Mouse (Mus musculus): ENCODE results near the gene Ebp. TPM values are rescaled to one million over a fixed set of nuclear protein-coding genes. Genes with fewer than 3 reads are reported as not detected.

Gene Ebp
- total RNA-seq (2012; rRNA removed) (64.3 and 71.0 TPM in 2 replicates), total RNA-seq (2014; rRNA removed) (44.0 and 46.4 TPM in 2 replicates), polyA plus RNA-seq (2012; ENCODE audit: insufficient read length, low read depth) (66.6 and 70.9 TPM in 2 replicates)

- Histone ChIP-seq H3K79me2 (replicated peaks; ENCODE audit: control insufficient read depth, extremely low read depth, insufficient read depth, poor library complexity, severe bottlenecking) (no peaks in the 10 kb centered on the region; the same call in 1 of the 2 replicates), H3K27ac (ENCODE audit: insufficient read depth, low read depth) (no peak within 1 kb of the TSS), H3K4me1 (ENCODE audit: control insufficient read depth in 1 of 2, insufficient read depth in 2 of 2) (peaks cover 0 to 2% of the 10 kb centered on the region in 2 experiments; a peak in 2 of 4 replicates), H3K4me3 (replicated peaks in 1 of 3; ENCODE audit: low read depth in 2 of 3, low read length in 2 of 3, poor library complexity in 1 of 3) (peak within 1 kb of the TSS; percentile 65 to 78 (median 75)), H3K9ac (ENCODE audit: insufficient read depth, low read depth) (peak within 1 kb of the TSS; percentile 65), H3K9me3 (replicated peaks; ENCODE audit: low read length) (no peaks in the 10 kb centered on the region), H3K27me3 (replicated peaks) (no peaks in the 10 kb centered on the region), H3K4me2 (ENCODE audit: insufficient read depth, low read depth, poor library complexity, severe bottlenecking) (peak within 1 kb of the TSS; percentile 81), H3K36me3 (replicated peaks in 1 of 2; ENCODE audit: control insufficient read depth in 1 of 2, insufficient read depth in 1 of 2, low read length in 1 of 2) (peaks cover 4% of the 10 kb centered on the region in 2 experiments)
- TF ChIP-seq ELF1 (IDR thresholded peaks at IDR 0.05; ENCODE audit: low read depth, low read length) (no peak), NRF1 (IDR thresholded peaks at IDR 0.05; ENCODE audit: low read depth, low read length) (no peak), TCF12 (IDR thresholded peaks at IDR 0.05; ENCODE audit: low read depth, low read length) (no peak)
- dilution Hi-C loops (cut with MboI; ENCODE audit: extremely low pct_ligation_motif_present, extremely low pct_unique_long_range_greater_than_20kb, low sequenced_read_pairs) = no loop called here
- in situ Hi-C loops (cut with MboI; ENCODE audit: low pct_ligation_motif_present, low pct_unique_long_range_greater_than_20kb, low sequenced_read_pairs) = no loop called here
- DNase-seq (ENCODE audit: extremely low read depth) = peak; percentile 3
These were observed at the start of gene Ebp for GRCm38 (mm10) chrX:8193419-8193723. Ebp (minus strand) TSS chrX:8193512.

- H3K27me3 ChIP-seq (replicated peaks) = no peaks in the 10 kb centered on the region
- in situ Hi-C loops (cut with MboI; ENCODE audit: low pct_ligation_motif_present, low pct_unique_long_range_greater_than_20kb, low sequenced_read_pairs) (no loop called here), dilution Hi-C loops (cut with MboI; ENCODE audit: extremely low pct_ligation_motif_present, extremely low pct_unique_long_range_greater_than_20kb, low sequenced_read_pairs) (no loop called here)
- H3K27ac ChIP-seq (ENCODE audit: insufficient read depth, low read depth) = no peak overlapping the region
- no peaks in the 10 kb centered on the region for H3K4me1 ChIP-seq (ENCODE audit: control insufficient read depth in 1 of 2, insufficient read depth in 2 of 2)
- no peak for TF ChIP-seq ZMIZ1 (IDR thresholded peaks at IDR 0.05; ENCODE audit: low read depth, low read length)
- TF ChIP-seq TBP (conservative IDR thresholded peaks at IDR 0.05; ENCODE audit: low read depth, low read length) = no peak
- no peak for TF ChIP-seq EP300 (IDR thresholded peaks at IDR 0.05; ENCODE audit: low read length)
- no peak for DNase-seq (ENCODE audit: extremely low read depth)
- H3K4me3 ChIP-seq (replicated peaks in 1 of 3; ENCODE audit: low read depth in 2 of 3, low read length in 2 of 3, poor library complexity in 1 of 3) = no peak overlapping the region
- H3K9me3 ChIP-seq (replicated peaks; ENCODE audit: low read length) = no peaks in the 10 kb centered on the region
- H3K79me2 ChIP-seq (replicated peaks; ENCODE audit: control insufficient read depth, extremely low read depth, insufficient read depth, poor library complexity, severe bottlenecking) = no peaks in the 10 kb centered on the region
- H3K9ac ChIP-seq (ENCODE audit: insufficient read depth, low read depth) = no peak overlapping the region
- H3K36me3 ChIP-seq (replicated peaks in 1 of 2; ENCODE audit: control insufficient read depth in 1 of 2, insufficient read depth in 1 of 2, low read length in 1 of 2) = peaks cover 3 to 30% of the 10 kb centered on the region in 2 experiments
- H3K4me2 ChIP-seq (ENCODE audit: insufficient read depth, low read depth, poor library complexity, severe bottlenecking) = no peak overlapping the region
These were observed 45.6 kb upstream of the Ebp start for GRCm38 (mm10) chrX:8238804-8239395.

DNA sequence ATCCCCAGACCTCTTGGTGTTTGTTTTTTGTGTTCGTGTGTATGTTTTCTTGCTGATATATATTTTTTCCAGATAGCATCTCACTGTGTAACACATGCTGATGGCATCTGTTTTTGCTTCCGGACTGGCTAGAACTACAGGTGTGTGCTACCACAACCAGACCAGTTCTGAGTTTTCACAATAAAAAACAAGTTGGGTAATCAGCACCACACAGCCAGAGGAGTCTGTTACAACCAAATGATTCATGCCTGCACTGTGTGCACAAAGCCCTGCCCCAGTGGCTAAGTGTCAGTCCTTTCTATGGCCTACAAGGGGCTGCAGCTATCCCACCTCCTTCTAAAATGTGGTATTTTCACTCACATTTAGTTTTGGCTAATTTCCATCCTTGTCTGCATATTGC lies 43.4 kb upstream of the Ebp start:
- dilution Hi-C loops (cut with MboI; ENCODE audit: extremely low pct_ligation_motif_present, extremely low pct_unique_long_range_greater_than_20kb, low sequenced_read_pairs) (no loop called here), in situ Hi-C loops (cut with MboI; ENCODE audit: low pct_ligation_motif_present, low pct_unique_long_range_greater_than_20kb, low sequenced_read_pairs) (no loop called here)
- no peaks in the 10 kb centered on the region for H3K79me2 ChIP-seq (replicated peaks; ENCODE audit: control insufficient read depth, extremely low read depth, insufficient read depth, poor library complexity, severe bottlenecking)

More for the DNA sequence above, 43.4 kb upstream of the Ebp start:
- Histone ChIP-seq H3K36me3 (replicated peaks in 1 of 2; ENCODE audit: control insufficient read depth in 1 of 2, insufficient read depth in 1 of 2, low read length in 1 of 2) (peaks cover 3 to 20% of the 10 kb centered on the region in 2 experiments), H3K27me3 (replicated peaks) (no peaks in the 10 kb centered on the region), H3K4me1 (ENCODE audit: control insufficient read depth in 1 of 2, insufficient read depth in 2 of 2) (no peaks in the 10 kb centered on the region), H3K4me3 (replicated peaks in 1 of 3; ENCODE audit: low read depth in 2 of 3, low read length in 2 of 3, poor library complexity in 1 of 3) (no peak overlapping the region), H3K9me3 (replicated peaks; ENCODE audit: low read length) (no peaks in the 10 kb centered on the region), H3K4me2 (ENCODE audit: insufficient read depth, low read depth, poor library complexity, severe bottlenecking) (no peak overlapping the region), H3K9ac (ENCODE audit: insufficient read depth, low read depth) (no peak overlapping the region), H3K27ac (ENCODE audit: insufficient read depth, low read depth) (no peak overlapping the region)
- no peak for DNase-seq (ENCODE audit: extremely low read depth)
- TF ChIP-seq MYC (IDR thresholded peaks at IDR 0.05; ENCODE audit: low read depth, low read length) (no peak), MXI1 (IDR thresholded peaks at IDR 0.05; ENCODE audit: low read depth, low read length) (no peak), KAT2A (IDR thresholded peaks at IDR 0.05; ENCODE audit: insufficient replicate concordance, low read length) (no peak), CHD2 (IDR thresholded peaks at IDR 0.05; ENCODE audit: low read length) (no peak), USF2 (conservative IDR thresholded peaks at IDR 0.05; ENCODE audit: low read depth, low read length) (no peak), ETS1 (conservative IDR thresholded peaks at IDR 0.05; ENCODE audit: low read depth, low read length) (no peak), ZMIZ1 (IDR thresholded peaks at IDR 0.05; ENCODE audit: low read depth, low read length) (no peak), MAZ (IDR thresholded peaks at IDR 0.05; ENCODE audit: low read depth, low read length) (no peak), MAFK (IDR thresholded peaks at IDR 0.05; ENCODE audit: insufficient replicate concordance, low read length) (no peak), MAX (IDR thresholded peaks at IDR 0.05; ENCODE audit: low read length) (no peak), TBP (conservative IDR thresholded peaks at IDR 0.05; ENCODE audit: low read depth, low read length) (no peak)
